Mouse (Mus musculus) midbrain, embryonic 13.5 days (tissue): ENCODE results near the gene Slc6a15. TPM values are rescaled to one million over a fixed set of nuclear protein-coding genes. Genes with fewer than 3 reads are reported as not detected.

ENCODE experiments used
- ATAC-seq: fragments of 200-750 bp; cut with Nextera tagmentation; 2 replicates; pipeline ENCODE4 v1.8.0; 2017; ENCODE audit warnings: mild to moderate bottlenecking, moderate TSS enrichment, moderate library complexity
- H3K27ac ChIP-seq: fragments of 300-500 bp; sonication (generic); 2 replicates; pipeline ENCODE4 v1.5.1; 2015; ENCODE audit warnings: inconsistent platforms, mild to moderate bottlenecking, moderate library complexity
- H3K27me3 ChIP-seq: fragments of 300-500 bp; sonication (generic); 2 replicates; pipeline ENCODE4 v1.6.1; 2015; ENCODE audit warnings: mild to moderate bottlenecking, inconsistent platforms
- H3K36me3 ChIP-seq: fragments of 300-500 bp; sonication (generic); 2 replicates; pipeline ENCODE4 v1.6.1; 2015; ENCODE audit warnings: mild to moderate bottlenecking, inconsistent platforms
- H3K4me1 ChIP-seq: fragments of 300-500 bp; sonication (generic); replicated peaks from 2 replicates; pipeline ENCODE4 v1.6.1; 2015; ENCODE audit warnings: inconsistent platforms
- H3K4me2 ChIP-seq: fragments of 300-500 bp; sonication (generic); replicated peaks from 2 replicates; pipeline ENCODE4 v1.6.1; 2015; ENCODE audit warnings: moderate library complexity, mild to moderate bottlenecking, inconsistent platforms
- H3K4me3 ChIP-seq: fragments of 300-500 bp; sonication (generic); replicated peaks from 2 replicates; pipeline ENCODE4 v1.5.1; 2015; ENCODE audit warnings: mild to moderate bottlenecking, inconsistent platforms
- H3K9ac ChIP-seq: fragments of 300-500 bp; sonication (generic); replicated peaks from 2 replicates; pipeline ENCODE4 v1.6.1; 2015; ENCODE audit warnings: mild to moderate bottlenecking, inconsistent platforms
- H3K9me3 ChIP-seq: fragments of 300-500 bp; sonication (generic); 2 replicates; pipeline ENCODE4 v1.6.1; 2016; ENCODE audit warnings: mild to moderate bottlenecking, inconsistent platforms
- WGBS: fragments of 180-500 bp; shearing (Covaris S2); methylation state at CpG from one replicate; pipeline ENCODE4 v1.1.7; 2015; 5-methylcytosine and 5-hydroxymethylcytosine counted together
- polyA plus RNA-seq: library from polyadenylated mRNA; unstranded; fragments of >200 nt; fragmentation: Nextera tagmentation; extraction: Ambion mirVana; gene quantifications from 2 replicates; pipeline ENCODE4 v1.2.1, GENCODE M21; 2015

Slc6a15 gene
- polyA plus RNA-seq = 25.6 and 27.6 TPM in 2 replicates

GRCm38 (mm10) chr10:103367371-103368295 lies at the start of gene Slc6a15:
Gene Slc6a15, plus strand, starts transcription at chr10:103367783.
- H3K4me1 ChIP-seq = 0 out of 2 replicates have a peak, but pooled peaks cover 4% of the 10 kb centered on the region
- WGBS = under 1% methylated on average over 43 of the region's 43 CpGs
- no peaks in the 10 kb centered on the region for H3K27me3 ChIP-seq
- H3K4me2 ChIP-seq = peak within 1 kb of the TSS; percentile 90
- peak within 1 kb of the TSS; percentile 77 for H3K9ac ChIP-seq
- ATAC-seq = peak; percentile 91
- no peaks in the 10 kb centered on the region for H3K36me3 ChIP-seq
- H3K9me3 ChIP-seq = no peaks in the 10 kb centered on the region
- H3K27ac ChIP-seq = peak within 1 kb of the TSS; percentile 68
- H3K4me3 ChIP-seq = peak within 1 kb of the TSS; percentile 69

DNA sequence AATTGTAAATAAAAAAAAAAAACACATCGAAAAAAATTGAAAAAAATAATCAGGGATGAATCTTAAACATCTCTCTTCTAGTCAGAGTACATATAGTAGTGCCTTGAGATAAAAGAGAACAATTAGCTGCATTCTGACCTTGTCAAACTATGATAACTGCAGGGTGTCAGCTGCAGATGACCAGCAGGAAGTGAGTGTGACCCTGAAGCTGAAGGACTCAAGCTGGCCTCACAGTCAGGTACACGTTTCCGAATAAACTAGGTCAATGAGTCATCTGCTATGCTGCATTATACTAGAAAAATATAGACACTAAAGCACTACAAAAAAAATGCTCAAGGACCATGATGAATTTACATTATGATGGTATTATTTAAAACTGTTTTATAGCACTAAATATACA lies 45.6 kb upstream of the Slc6a15 start:
- no peaks in the 10 kb centered on the region for H3K27me3 ChIP-seq
- H3K4me2 ChIP-seq = no peak overlapping the region
- H3K36me3 ChIP-seq = no peaks in the 10 kb centered on the region
- H3K9me3 ChIP-seq = no peaks in the 10 kb centered on the region
- no peak overlapping the region for H3K27ac ChIP-seq
- no peak overlapping the region for H3K9ac ChIP-seq
- 87% methylated on average over 3 of the region's 3 CpGs for WGBS
- ATAC-seq = no peak
- no peaks in the 10 kb centered on the region for H3K4me1 ChIP-seq
- no peak overlapping the region for H3K4me3 ChIP-seq

DNA sequence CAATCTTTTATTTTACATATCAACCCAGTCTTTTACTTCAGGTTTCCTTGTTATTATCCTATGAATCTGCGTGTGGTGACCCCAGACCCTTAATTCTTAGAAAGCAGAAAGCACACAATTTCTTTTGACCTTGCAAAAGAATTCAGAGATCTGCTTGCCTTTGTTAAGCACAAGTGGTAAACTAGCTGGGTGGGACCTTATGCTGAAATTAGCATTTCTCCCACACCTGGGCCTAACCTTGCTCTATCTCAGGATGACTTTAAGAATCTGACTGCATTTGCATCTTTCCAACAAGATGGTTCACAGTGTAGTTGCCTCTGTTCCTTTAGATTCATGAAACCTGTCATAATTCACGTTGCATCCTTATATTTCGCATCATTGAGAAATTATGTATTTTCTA lies 44.2 kb upstream of the Slc6a15 start:
- no peak overlapping the region for H3K27ac ChIP-seq
- no peaks in the 10 kb centered on the region for H3K27me3 ChIP-seq
- H3K4me3 ChIP-seq = no peak overlapping the region
- no peak for ATAC-seq
- H3K9ac ChIP-seq = no peak overlapping the region
- WGBS = 88% methylated on average over 3 of the region's 3 CpGs
- H3K4me2 ChIP-seq = no peak overlapping the region
- no peaks in the 10 kb centered on the region for H3K36me3 ChIP-seq
- no peaks in the 10 kb centered on the region for H3K4me1 ChIP-seq
- H3K9me3 ChIP-seq = no peaks in the 10 kb centered on the region

DNA sequence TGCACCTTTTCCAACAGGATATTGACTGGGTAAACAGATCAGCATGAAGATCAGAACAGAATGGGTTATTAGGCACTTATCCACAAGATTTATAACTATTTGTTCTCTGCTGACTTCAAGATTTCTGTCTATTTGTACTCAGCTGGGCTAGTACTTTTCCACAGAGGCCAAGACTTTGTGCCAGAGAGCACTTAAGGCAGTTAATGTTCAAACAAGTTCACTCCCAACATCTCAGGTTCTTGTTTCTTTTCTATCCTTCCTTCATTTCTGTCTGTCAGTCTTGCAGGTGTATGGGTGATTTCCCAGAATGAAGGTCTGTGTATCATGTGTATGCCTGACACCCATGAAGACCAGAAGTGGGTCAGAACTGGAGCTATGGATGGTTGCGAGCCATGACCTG lies 33.3 kb upstream of the Slc6a15 start:
- Histone ChIP-seq H3K9me3 (no peaks in the 10 kb centered on the region), H3K27ac (no peak overlapping the region), H3K4me3 (no peak overlapping the region), H3K27me3 (no peaks in the 10 kb centered on the region), H3K9ac (no peak overlapping the region), H3K4me1 (no peaks in the 10 kb centered on the region), H3K4me2 (no peak overlapping the region), H3K36me3 (no peaks in the 10 kb centered on the region)
- 91% methylated on average over 1 of the region's 1 CpGs for WGBS
- no peak for ATAC-seq

- 86% methylated on average over 5 of the region's 5 CpGs for WGBS
- no peak for ATAC-seq
- H3K4me3 ChIP-seq = no peak overlapping the region
These were observed 27.7 kb upstream of the Slc6a15 start for GRCm38 (mm10) chr10:103339928-103340327.

GRCm38 (mm10) chr10:103346797-103347196 lies 20.8 kb upstream of the Slc6a15 start:
- Histone ChIP-seq H3K9me3 (no peaks in the 10 kb centered on the region), H3K4me1 (no peaks in the 10 kb centered on the region), H3K36me3 (no peaks in the 10 kb centered on the region), H3K4me2 (no peak overlapping the region), H3K27me3 (no peaks in the 10 kb centered on the region), H3K27ac (no peak overlapping the region), H3K9ac (no peak overlapping the region), H3K4me3 (no peak overlapping the region)
- 20% methylated on average over 2 of the region's 2 CpGs for WGBS
- ATAC-seq = no peak

More at GRCm38 (mm10) chr10:103339928-103340327, 27.7 kb upstream of the Slc6a15 start:
- H3K36me3 ChIP-seq = no peaks in the 10 kb centered on the region
- no peak overlapping the region for H3K4me2 ChIP-seq
- H3K9ac ChIP-seq = no peak overlapping the region
- H3K27ac ChIP-seq = no peak overlapping the region
- H3K4me1 ChIP-seq = no peaks in the 10 kb centered on the region
- no peaks in the 10 kb centered on the region for H3K9me3 ChIP-seq
- H3K27me3 ChIP-seq = no peaks in the 10 kb centered on the region

DNA sequence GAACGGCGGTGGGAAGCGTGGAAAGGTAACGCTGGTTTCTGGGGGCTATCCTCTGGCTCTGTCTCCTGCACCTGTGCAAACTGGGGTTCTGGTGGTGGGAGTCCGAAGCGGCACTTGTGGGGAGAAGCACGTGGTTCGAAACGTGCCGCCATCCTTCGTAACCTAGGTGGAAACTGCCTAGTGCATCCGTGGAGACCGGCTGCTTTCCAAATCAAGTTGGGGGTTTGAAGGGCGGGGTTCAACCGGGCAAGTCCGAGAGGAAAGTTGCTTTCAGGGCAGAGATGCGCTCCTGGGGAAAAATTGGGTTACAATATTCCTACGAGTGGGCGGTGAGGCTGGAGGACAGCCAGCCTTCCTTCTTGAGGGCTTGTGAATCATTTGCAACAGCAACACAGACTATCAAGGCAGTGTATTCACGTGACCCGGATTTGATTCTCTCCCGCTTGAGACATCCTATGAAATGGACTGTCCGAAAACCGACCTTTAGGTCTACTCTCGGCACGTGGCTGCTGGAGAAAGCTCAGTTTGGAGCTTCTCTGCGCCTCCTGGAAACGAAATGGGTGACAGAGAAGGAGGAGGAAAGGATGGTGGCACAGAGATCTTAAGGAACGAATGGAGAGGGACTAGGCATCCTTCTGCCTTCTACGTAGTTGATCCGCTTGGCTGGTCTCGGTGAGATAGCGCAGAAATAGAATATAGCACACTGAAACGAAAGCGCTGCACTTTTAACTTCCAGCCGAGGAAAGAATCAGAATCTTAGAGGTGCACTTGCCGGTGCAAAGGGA lies 905 bp downstream of the Slc6a15 start:
- Histone ChIP-seq H3K27ac (peak overlapping the region; percentile 68), H3K27me3 (no peaks in the 10 kb centered on the region), H3K4me2 (peak overlapping the region; percentile 90), H3K36me3 (no peaks in the 10 kb centered on the region), H3K4me1 (0 out of 2 replicates have a peak, but pooled peaks cover 4% of the 10 kb centered on the region), H3K4me3 (peak overlapping the region; percentile 69), H3K9me3 (no peaks in the 10 kb centered on the region), H3K9ac (peak overlapping the region; percentile 77)
- ATAC-seq = peak; percentile 49
- WGBS = under 1% methylated on average over 37 of the region's 37 CpGs

- peak overlapping the region; percentile 69 for H3K4me3 ChIP-seq
- H3K9me3 ChIP-seq = no peaks in the 10 kb centered on the region
- H3K4me2 ChIP-seq = peak overlapping the region; percentile 90
- WGBS = 0% methylated on average over 8 of the region's 8 CpGs
- H3K27ac ChIP-seq = peak overlapping the region; percentile 68
- H3K36me3 ChIP-seq = no peaks in the 10 kb centered on the region
- no peaks in the 10 kb centered on the region for H3K27me3 ChIP-seq
- peak overlapping the region; percentile 77 for H3K9ac ChIP-seq
- 0 out of 2 replicates have a peak, but pooled peaks cover 4% of the 10 kb centered on the region for H3K4me1 ChIP-seq
- ATAC-seq = peak; percentile 89
These were observed 1.5 kb downstream of the Slc6a15 start for GRCm38 (mm10) chr10:103369081-103369420.

DNA sequence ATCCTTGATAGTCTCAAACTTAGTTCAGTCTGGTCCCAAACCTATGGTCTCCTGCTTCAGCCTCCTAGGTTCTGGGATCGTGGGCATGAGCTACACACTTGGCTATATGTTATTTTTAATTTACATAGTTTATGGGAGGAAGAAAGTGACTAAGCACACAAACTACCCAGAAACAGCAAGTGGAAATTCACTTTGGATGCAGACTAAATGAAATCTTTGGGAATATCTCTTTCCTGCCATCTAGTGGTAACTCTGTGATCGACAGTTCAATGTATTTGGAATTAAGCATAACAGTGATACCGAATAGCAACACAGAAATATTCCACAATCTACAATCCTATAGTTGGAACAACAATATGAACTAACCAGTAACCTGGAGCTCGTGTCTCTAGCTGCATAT lies 34.6 kb downstream of the Slc6a15 start:
- Histone ChIP-seq H3K4me2 (no peak overlapping the region), H3K27ac (no peak overlapping the region), H3K9ac (no peak overlapping the region), H3K9me3 (no peaks in the 10 kb centered on the region), H3K4me3 (no peak overlapping the region), H3K27me3 (no peaks in the 10 kb centered on the region), H3K4me1 (no peaks in the 10 kb centered on the region), H3K36me3 (no peaks in the 10 kb centered on the region)
- 22% methylated on average over 4 of the region's 4 CpGs for WGBS
- peak; percentile 55; the same call in 1 of the 2 replicates for ATAC-seq

DNA sequence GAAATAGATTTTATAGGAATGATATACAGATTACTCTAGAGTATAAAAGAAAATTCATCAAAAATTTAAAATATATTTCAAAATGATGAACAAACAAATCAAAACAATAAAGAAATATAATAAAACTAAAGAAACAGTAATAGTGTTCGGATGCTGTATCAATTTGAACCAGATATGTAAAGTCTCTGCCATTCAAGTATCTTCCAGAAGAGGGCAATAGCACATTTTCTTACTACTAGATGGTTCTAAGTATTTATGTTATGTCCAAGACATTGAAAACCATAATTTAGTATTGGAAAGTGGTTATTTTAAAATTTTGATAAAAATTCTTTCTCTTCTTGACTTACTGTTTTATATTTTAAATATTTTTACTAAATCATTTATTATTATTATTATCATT lies 60.1 kb downstream of the Slc6a15 start:
- Histone ChIP-seq H3K4me2 (no peak overlapping the region), H3K27me3 (no peaks in the 10 kb centered on the region), H3K36me3 (no peaks in the 10 kb centered on the region), H3K9ac (no peak overlapping the region), H3K9me3 (no peaks in the 10 kb centered on the region), H3K4me1 (no peaks in the 10 kb centered on the region), H3K27ac (no peak overlapping the region), H3K4me3 (no peak overlapping the region)
- WGBS = 85% methylated on average over 1 of the region's 1 CpGs
- no peak for ATAC-seq

DNA sequence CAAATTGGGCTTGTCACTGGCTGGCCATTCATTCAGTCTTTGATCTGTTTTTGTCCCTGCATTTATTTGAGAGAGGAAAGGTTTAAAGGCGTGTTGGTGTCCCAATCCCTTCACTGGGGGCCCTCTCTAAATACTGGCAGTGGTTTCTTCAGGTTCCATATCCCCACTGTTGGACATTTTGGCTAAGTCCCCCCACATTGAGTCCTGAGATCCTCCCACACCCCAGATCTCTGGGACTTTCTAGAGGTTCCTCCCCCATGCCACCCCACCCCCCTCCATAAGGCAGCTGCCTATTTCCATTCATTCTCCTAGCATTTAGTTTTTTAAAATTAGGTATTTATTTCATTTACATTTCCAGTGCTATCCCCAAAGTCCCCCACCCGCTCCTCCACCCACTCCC lies 75.0 kb downstream of the Slc6a15 start:
- H3K4me2 ChIP-seq = no peak overlapping the region
- no peaks in the 10 kb centered on the region for H3K9me3 ChIP-seq
- no peaks in the 10 kb centered on the region for H3K27me3 ChIP-seq
- H3K4me1 ChIP-seq = no peaks in the 10 kb centered on the region
- H3K4me3 ChIP-seq = no peak overlapping the region
- no peak overlapping the region for H3K9ac ChIP-seq
- 80% methylated on average over 2 of the region's 2 CpGs for WGBS
- H3K27ac ChIP-seq = no peak overlapping the region
- peak; percentile 49 for ATAC-seq
- no peaks in the 10 kb centered on the region for H3K36me3 ChIP-seq

DNA sequence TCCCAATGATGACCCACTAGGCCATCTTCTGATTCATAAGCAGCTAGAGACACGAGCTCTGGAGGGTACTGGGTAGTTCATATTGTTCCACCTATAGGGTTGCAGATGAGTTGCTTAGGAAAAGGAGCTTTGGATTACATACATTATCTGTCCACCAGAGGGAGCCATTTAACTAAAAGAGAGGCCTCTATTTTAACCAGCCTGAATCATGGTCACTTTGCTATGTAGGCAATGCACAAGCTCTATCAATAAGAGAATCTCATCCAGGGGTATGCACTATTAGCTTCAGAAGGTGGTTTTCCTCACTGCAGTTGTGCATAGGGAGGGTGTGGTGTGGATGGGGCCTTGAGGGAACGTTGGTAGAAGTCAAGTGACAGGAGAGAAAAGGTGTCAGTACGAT lies 75.5 kb downstream of the Slc6a15 start:
- Histone ChIP-seq H3K27ac (no peak overlapping the region), H3K9ac (no peak overlapping the region), H3K4me2 (no peak overlapping the region), H3K27me3 (no peaks in the 10 kb centered on the region), H3K4me1 (no peaks in the 10 kb centered on the region), H3K9me3 (no peaks in the 10 kb centered on the region), H3K4me3 (no peak overlapping the region), H3K36me3 (no peaks in the 10 kb centered on the region)
- ATAC-seq = peak; percentile 91
- 42% methylated on average over 3 of the region's 3 CpGs for WGBS
